ENCODE assay signal across 9 mouse cellular contexts in genomic region chr7:34811060-34811459, GRCm38 (mm10). TPM values are rescaled to one million over a fixed set of nuclear protein-coding genes. Genes with fewer than 3 reads are reported as not detected.
DNase-seq lines count a peak whose midpoint lies in the region; ATAC-seq and TF ChIP-seq lines count a peak whose summit lies in the region.
"Had no signal": no experiment of that assay in that cellular context is flagged by ENCODE, and none has a peak within 500 bp of the region (broad histone marks: within the 10 kb centered on the region; RNA-seq: fewer than 3 reads in every experiment).

No protein-coding gene starts in this region.

- no peak for TF ChIP-seq EP300 in liver, postnatal 0 days (IDR thresholded peaks at IDR 0.05; ENCODE audit: low read depth)

- H3K27ac ChIP-seq in heart, embryonic 10.5 days = no peak overlapping the region
- no peak overlapping the region for H3K27ac ChIP-seq in forebrain, embryonic 16.5 days (ENCODE audit: low read length)
- H3K27ac ChIP-seq in liver, postnatal 0 days (ENCODE audit: low read depth) = no peak overlapping the region

- no peak for ATAC-seq in forebrain, embryonic 16.5 days
- ATAC-seq in liver, postnatal 0 days = no peak

- peaks cover 32% of the 10 kb centered on the region for H3K4me1 ChIP-seq in heart, embryonic 10.5 days
- H3K4me1 ChIP-seq in E14TG2a.4 (replicated peaks; ENCODE audit: low read depth, low read length) = peaks cover 27% of the 10 kb centered on the region
- peaks cover 29% of the 10 kb centered on the region for H3K4me1 ChIP-seq in forebrain, embryonic 16.5 days (replicated peaks; ENCODE audit: control insufficient read depth, insufficient read depth, low read length)
- H3K4me1 ChIP-seq in liver, postnatal 0 days (ENCODE audit: insufficient read depth) = 0 out of 2 replicates have a peak, but pooled peaks cover 3% of the 10 kb centered on the region

- peak overlapping the region; percentile 77 for H3K4me3 ChIP-seq in heart, embryonic 10.5 days
- H3K4me3 ChIP-seq in E14TG2a.4 (replicated peaks; ENCODE audit: low read length) = peak overlapping the region; percentile 84
- H3K4me3 ChIP-seq in forebrain, embryonic 16.5 days (replicated peaks; ENCODE audit: low read length) = peak overlapping the region; percentile 65
- no peak overlapping the region for H3K4me3 ChIP-seq in liver, postnatal 0 days (ENCODE audit: low read depth, low read length)

- 4% methylated on average over 10 of the region's 10 CpGs for WGBS in heart, embryonic 10.5 days
- WGBS in forebrain, embryonic 16.5 days = 6% methylated on average over 10 of the region's 10 CpGs
- whole genome bisulfite sequencing in liver, postnatal 0 days (ENCODE audit: insufficient replicate concordance) = 9% methylated on average over 10 of the region's 10 CpGs

- no peak for DNase-seq in heart, embryonic 10.5 days (ENCODE audit: low spot score)
- DNase-seq in heart, postnatal 4 days = no peak
- no peak for DNase-seq in liver, postnatal 0 days
- DNase-seq in spleen, adult 18-20 months = no peak
- no peak for DNase-seq in right cerebral cortex, postnatal 14 days
- DNase-seq in frontal cortex, postnatal 36 days (ENCODE audit: low spot score in 2 of 2) = no peak
- DNase-seq: lung, adult 18-20 months had no signal

- peak overlapping the region; percentile 90 for H3K4me2 ChIP-seq in forebrain, embryonic 16.5 days (ENCODE audit: low read length)
- H3K4me2 ChIP-seq in liver, postnatal 0 days (ENCODE audit: low read depth, low read length) = peak overlapping the region; percentile 18; the same call in 1 of the 2 replicates

- no peak for TF ChIP-seq CTCF in E14TG2a.4 (conservative IDR thresholded peaks at IDR 0.05; ENCODE audit: low read length)
- TF ChIP-seq CTCF in liver, postnatal 0 days (IDR thresholded peaks at IDR 0.05; ENCODE audit: low read depth) = no peak

- H3K9ac ChIP-seq in forebrain, embryonic 16.5 days (replicated peaks; ENCODE audit: low read depth, low read length) = peak overlapping the region; percentile 67
- H3K9ac ChIP-seq in liver, postnatal 0 days (replicated peaks) = no peak overlapping the region

- H3K36me3 ChIP-seq in heart, embryonic 10.5 days = no peaks in the 10 kb centered on the region
- no peaks in the 10 kb centered on the region for H3K36me3 ChIP-seq in E14TG2a.4 (ENCODE audit: insufficient read depth, low read length)
- H3K36me3 ChIP-seq in forebrain, embryonic 16.5 days (ENCODE audit: control insufficient read depth, insufficient read depth) = no peaks in the 10 kb centered on the region
- no peaks in the 10 kb centered on the region for H3K36me3 ChIP-seq in liver, postnatal 0 days (replicated peaks; ENCODE audit: insufficient read depth, low read length)

- H3K27me3 ChIP-seq in heart, embryonic 10.5 days (ENCODE audit: insufficient read depth, poor library complexity, severe bottlenecking) = peaks cover 84% of the 10 kb centered on the region
- peaks cover 92% of the 10 kb centered on the region for H3K27me3 ChIP-seq in E14TG2a.4 (ENCODE audit: insufficient read depth, low read length)
- peaks cover 42% of the 10 kb centered on the region for H3K27me3 ChIP-seq in forebrain, embryonic 16.5 days (replicated peaks; ENCODE audit: control insufficient read depth, insufficient read depth, low read length)
- peaks cover 46% of the 10 kb centered on the region for H3K27me3 ChIP-seq in liver, postnatal 0 days (ENCODE audit: insufficient read depth, low read length)

- H3K9me3 ChIP-seq in heart, embryonic 10.5 days = no peaks in the 10 kb centered on the region
- H3K9me3 ChIP-seq in E14TG2a.4 (ENCODE audit: low read length) = peaks cover 7% of the 10 kb centered on the region
- no peaks in the 10 kb centered on the region for H3K9me3 ChIP-seq in forebrain, embryonic 16.5 days (ENCODE audit: control insufficient read depth, low read length)
- H3K9me3 ChIP-seq in liver, postnatal 0 days (ENCODE audit: low read length) = no peaks in the 10 kb centered on the region

RNA-seq across cellular contexts. Expression of gene Chst8, which starts 1.5 kb away (rescaled TPM):
- 1.4 and 2.1 TPM in 2 replicates for polyA plus RNA-seq in heart, embryonic 10.5 days (2016; fragmentation: Nextera tagmentation; extraction: Ambion mirVana)
- under 1 TPM; 0.38 to 0.74 TPM for total RNA-seq in heart, postnatal 4 days (2021)
- polyA plus RNA-seq in forebrain, embryonic 16.5 days (2015; fragmentation: Nextera tagmentation; extraction: Ambion mirVana) = 9.9 and 12.0 TPM in 2 replicates
- polyA plus RNA-seq in liver, postnatal 0 days (2015; fragmentation: Nextera tagmentation; extraction: Ambion mirVana) = 0.21 and 0.47 TPM in 2 replicates
